ENCODE assay signal across 8 mouse cellular contexts in genomic region chr5:147894455-147895076, GRCm38 (mm10). TPM values are rescaled to one million over a fixed set of nuclear protein-coding genes. Genes with fewer than 3 reads are reported as not detected.
DNase-seq lines count a peak whose midpoint lies in the region; ATAC-seq lines count a peak whose summit lies in the region.

Slc46a3 (minus strand) TSS chr5:147894815.

- DNase-seq in adipocyte (ENCODE audit: low spot score), result peak; percentile 96
- DNase-seq in embryo, embryonic 10 days (ENCODE audit: low spot score), result peak; percentile 95
- peak; percentile 93 for DNase-seq in gastrocnemius, postnatal 14 days
- DNase-seq in left cerebral cortex, postnatal 10 days (ENCODE audit: extremely low spot score in 1 of 2, low spot score in 2 of 2), result peak; percentile 88 to 94
- DNase-seq in right cerebral cortex, postnatal 25 days, result peak; percentile 91
- DNase-seq in urinary bladder, postnatal 4 days (ENCODE audit: low spot score in 2 of 2), result peak; percentile 92

- peak; percentile 98 for ATAC-seq in inflammation-experienced regulatory T-cells, adult 6 months
- peak; percentile 87 for ATAC-seq in megakaryocyte-erythroid progenitor cell, adult 5-6 weeks (replicated peaks; ENCODE audit: low FRiP score, low TSS enrichment, poor library complexity, severe bottlenecking)

- intact Hi-C loops in gastrocnemius, postnatal 14 days (cut with DNase I; ENCODE audit: low total_unique reads), result no loop called here
- intact Hi-C loops in left cerebral cortex, postnatal 10 days (cut with DNase I), result no loop called here

RNA-seq across cellular contexts. Expression of gene Slc46a3, which starts in this region (rescaled TPM):
- 1 to 10 TPM; 5.5 to 7.9 TPM for total RNA-seq in gastrocnemius, postnatal 14 days (2021)
- polyA plus RNA-seq in inflammation-experienced regulatory T-cells, adult 6 months (2017; shearing (Covaris generic)), result 10 to 100 TPM; 13.4 to 29.6 (median 21.5) TPM
- total RNA-seq in left cerebral cortex, postnatal 10 days (2021), result 1 to 10 TPM; 4.1 to 4.4 TPM
- 23.9 and 24.2 TPM in 2 replicates for total RNA-seq in megakaryocyte-erythroid progenitor cell, adult 5-6 weeks (2014; fragmentation: Nextera tagmentation)
- 13.8 and 16.7 TPM in 2 replicates for total RNA-seq in megakaryocyte-erythroid progenitor cell, adult 5-6 weeks (2017)

Comparison
In these comparisons a context has a peak if more than half of its experiments do, and no peak if none do; other contexts are left out.
1. Peak in every context shown above with its lines: DNase-seq and ATAC-seq.